Mouse (Mus musculus) right cerebral cortex, adult 2 months (tissue): ENCODE results near the gene Entpd2.
A peak's percentile ranks its signal among the peaks of the same experiment; 100 is the strongest.

Experiments used
- DNase-seq, 2 experiments: peaks; one replicate each; pipeline ENCODE4 v3.0.0; 2021 to 2022; ENCODE audit warnings: low spot score in 2 of 2

Entpd2 gene

GRCm38 (mm10) chr2:25395721-25396596 is at the start of gene Entpd2:
Entpd2 (plus strand) TSS chr2:25395874.
- DNase-seq: no peak

GRCm38 (mm10) chr2:25348162-25348561 is 47.5 kb upstream of the Entpd2 start:
- DNase-seq: no peak

GRCm38 (mm10) chr2:25349499-25349898 is 46.2 kb upstream of the Entpd2 start:
- no peak for DNase-seq

- DNase-seq: no peak
Observed at GRCm38 (mm10) chr2:25350701-25351100, 45.0 kb upstream of the Entpd2 start.

GRCm38 (mm10) chr2:25354211-25354610 is 41.5 kb upstream of the Entpd2 start:
- DNase-seq: no peak

GRCm38 (mm10) chr2:25355419-25356066 is 40.1 kb upstream of the Entpd2 start:
- DNase-seq: peak in 1 of 2 experiments; percentile 11

- DNase-seq: peak; percentile 87 to 88
Observed at GRCm38 (mm10) chr2:25356208-25357079, 39.2 kb upstream of the Entpd2 start, which contains the start of gene Dpp7. Dpp7 (minus strand) TSS chr2:25356359.

- no peak for DNase-seq
Observed at GRCm38 (mm10) chr2:25359848-25360247, 35.8 kb upstream of the Entpd2 start.

- DNase-seq: no peak
Observed at GRCm38 (mm10) chr2:25363478-25364178, 32.0 kb upstream of the Entpd2 start.

- no peak for DNase-seq
Observed at GRCm38 (mm10) chr2:25364313-25364712, 31.4 kb upstream of the Entpd2 start.

GRCm38 (mm10) chr2:25364761-25365090 is 30.9 kb upstream of the Entpd2 start:
- no peak for DNase-seq

GRCm38 (mm10) chr2:25365091-25365761 is 30.4 kb upstream of the Entpd2 start, which contains the start of gene Uap1l1:
Uap1l1 (minus strand) TSS chr2:25365682.
- peak; percentile 58 to 68 for DNase-seq

GRCm38 (mm10) chr2:25369996-25370395 is 25.7 kb upstream of the Entpd2 start:
- no peak for DNase-seq

GRCm38 (mm10) chr2:25371764-25372643 is 23.7 kb upstream of the Entpd2 start, which contains the start of gene Sapcd2:
Sapcd2 (plus strand) TSS chr2:25372321.
- DNase-seq: peak; percentile 90 to 94

- DNase-seq: no peak
Observed at GRCm38 (mm10) chr2:25372644-25373391, 22.9 kb upstream of the Entpd2 start.

- DNase-seq: no peak
Observed at GRCm38 (mm10) chr2:25373431-25373830, 22.2 kb upstream of the Entpd2 start.

GRCm38 (mm10) chr2:25376589-25376988 is 19.1 kb upstream of the Entpd2 start:
- peak; percentile 58 to 72 for DNase-seq

GRCm38 (mm10) chr2:25384492-25384891 is 11.2 kb upstream of the Entpd2 start:
- DNase-seq: no peak

- DNase-seq: no peak
Observed at GRCm38 (mm10) chr2:25391266-25391665, 4.4 kb upstream of the Entpd2 start.
